Mouse (Mus musculus): Measurements from ENCODE around the gene Tmem104. TPM values are rescaled to one million over a fixed set of nuclear protein-coding genes. Genes with fewer than 3 reads are reported as not detected.

The Tmem104 gene
- polyA plus RNA-seq, 1 experiment = 24.1 TPM

DNA sequence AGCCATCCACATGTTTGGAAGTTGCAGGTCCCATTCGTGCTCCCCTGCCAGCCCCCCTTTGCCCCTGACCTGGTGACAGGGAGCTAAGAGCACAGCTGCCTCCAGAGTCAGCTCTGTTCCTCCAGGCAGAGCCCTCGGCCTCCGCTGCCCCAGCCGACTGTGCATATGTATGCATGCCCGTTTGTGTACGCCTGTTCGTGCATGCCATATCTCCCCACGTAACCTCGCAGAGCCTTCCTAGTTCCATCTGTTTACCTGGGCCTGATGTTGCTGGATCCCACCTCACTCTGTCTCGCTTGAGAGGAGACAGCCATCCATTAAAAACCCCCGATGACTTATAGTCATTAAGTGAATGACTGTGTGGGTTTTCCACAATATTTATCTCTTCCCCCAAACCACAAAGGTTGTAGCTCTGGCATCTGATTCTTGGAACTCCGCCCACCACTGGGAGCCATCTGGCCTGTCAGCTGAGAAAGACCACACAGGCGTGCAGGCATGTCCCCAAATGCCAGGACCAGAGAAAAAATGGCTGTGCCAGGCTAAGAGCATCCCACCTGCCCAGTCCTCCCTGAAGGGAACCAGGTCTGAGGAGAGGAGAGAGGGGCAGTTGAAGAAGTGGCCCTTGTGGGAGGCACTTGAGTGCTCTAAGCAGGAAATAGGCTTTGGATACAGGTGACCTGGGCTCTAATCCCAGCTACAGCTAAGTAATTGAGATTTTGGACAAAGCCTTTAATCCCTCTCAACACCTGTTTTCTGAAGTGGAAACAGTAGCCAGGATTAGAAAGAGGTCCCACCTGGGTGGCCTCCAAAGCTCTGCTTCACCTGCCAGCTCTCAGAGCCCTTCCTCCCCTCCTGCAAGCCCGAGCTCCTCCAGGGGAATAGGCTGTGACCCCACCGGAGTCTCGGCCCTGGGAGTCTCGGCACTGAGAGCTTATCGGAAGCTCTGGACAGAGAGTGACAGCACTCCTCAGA is 30.4 kb downstream of the Tmem104 start:
- TF ChIP-seq POLR2A (IDR thresholded peaks at IDR 0.05; ENCODE audit: control insufficient read depth, extremely low read depth, insufficient read depth, low read length, poor library complexity) = no peak
- no peak for TF ChIP-seq CTCF (IDR thresholded peaks at IDR 0.05; ENCODE audit: borderline replicate concordance, control insufficient read depth, extremely low read depth, insufficient read depth, low read length, poor library complexity)
- H3K4me1 ChIP-seq (replicated peaks; ENCODE audit: control insufficient read depth, insufficient read depth, low read length) = peaks cover 4% of the 10 kb centered on the region
- H3K36me3 ChIP-seq (ENCODE audit: control insufficient read depth, insufficient read depth, low read length) = no peaks in the 10 kb centered on the region
- H3K27ac ChIP-seq (ENCODE audit: control insufficient read depth, insufficient read depth, low read length) = no peak overlapping the region
- no peaks in the 10 kb centered on the region for H3K27me3 ChIP-seq (ENCODE audit: control insufficient read depth, insufficient read depth, low read length)
- 47% methylated on average over 18 of the region's 18 CpGs for WGBS
- H3K4me3 ChIP-seq (ENCODE audit: control insufficient read depth, insufficient read depth, low read length) = no peak overlapping the region
- no peak for DNase-seq

DNA sequence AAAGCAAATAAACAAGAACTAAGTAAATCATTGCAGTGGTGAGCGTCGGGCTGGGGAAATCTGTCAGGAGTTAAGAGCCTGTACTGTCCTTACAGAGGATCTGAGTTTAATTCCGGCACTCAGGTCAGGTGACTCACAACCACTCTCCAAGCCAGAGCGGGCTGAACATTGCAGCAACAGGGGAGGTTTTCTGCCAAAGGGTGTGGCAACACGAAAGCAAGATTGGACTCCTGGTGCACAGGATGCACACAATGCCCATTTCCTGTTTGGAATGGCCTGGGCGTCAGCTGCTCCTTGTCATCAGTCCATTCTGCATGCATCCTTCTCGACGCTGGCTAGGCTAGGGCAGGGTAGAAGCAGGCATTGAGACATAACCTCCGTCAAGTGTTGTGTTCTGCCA is 32.0 kb downstream of the Tmem104 start:
- Histone ChIP-seq H3K27ac (ENCODE audit: control insufficient read depth, insufficient read depth, low read length) (no peak overlapping the region), H3K4me1 (replicated peaks; ENCODE audit: control insufficient read depth, insufficient read depth, low read length) (peaks cover 20% of the 10 kb centered on the region), H3K36me3 (ENCODE audit: control insufficient read depth, insufficient read depth, low read length) (no peaks in the 10 kb centered on the region), H3K27me3 (ENCODE audit: control insufficient read depth, insufficient read depth, low read length) (no peaks in the 10 kb centered on the region), H3K4me3 (ENCODE audit: control insufficient read depth, insufficient read depth, low read length) (no peak overlapping the region)
- no peak for DNase-seq
- 92% methylated on average over 9 of the region's 9 CpGs for WGBS
- TF ChIP-seq POLR2A (IDR thresholded peaks at IDR 0.05; ENCODE audit: control insufficient read depth, extremely low read depth, insufficient read depth, low read length, poor library complexity) = no peak
- TF ChIP-seq CTCF (IDR thresholded peaks at IDR 0.05; ENCODE audit: borderline replicate concordance, control insufficient read depth, extremely low read depth, insufficient read depth, low read length, poor library complexity) = no peak

DNA sequence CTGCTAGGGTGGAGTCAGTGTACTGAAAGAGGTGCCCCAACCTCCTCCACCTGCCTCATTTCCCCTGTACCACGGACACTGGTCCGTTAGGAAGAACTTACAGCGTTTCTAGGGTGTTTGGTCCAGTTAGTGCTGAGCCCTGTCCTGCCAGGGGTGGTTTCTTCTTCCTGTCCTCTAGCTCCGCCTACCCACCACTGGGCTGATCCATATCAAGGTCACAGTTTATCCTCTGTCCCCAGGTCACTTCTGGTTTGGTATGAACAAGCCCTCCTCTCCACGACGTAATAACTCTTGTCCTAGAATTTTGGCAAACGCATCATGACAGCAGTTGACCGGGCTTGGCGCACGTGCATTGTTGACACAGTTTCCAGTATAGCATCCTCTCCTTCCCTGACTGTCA is 32.4 kb downstream of the Tmem104 start:
- WGBS = 90% methylated on average over 10 of the region's 10 CpGs
- TF ChIP-seq CTCF (IDR thresholded peaks at IDR 0.05; ENCODE audit: borderline replicate concordance, control insufficient read depth, extremely low read depth, insufficient read depth, low read length, poor library complexity) (no peak), POLR2A (IDR thresholded peaks at IDR 0.05; ENCODE audit: control insufficient read depth, extremely low read depth, insufficient read depth, low read length, poor library complexity) (no peak)
- Histone ChIP-seq H3K4me3 (ENCODE audit: control insufficient read depth, insufficient read depth, low read length) (no peak overlapping the region), H3K27me3 (ENCODE audit: control insufficient read depth, insufficient read depth, low read length) (no peaks in the 10 kb centered on the region), H3K27ac (ENCODE audit: control insufficient read depth, insufficient read depth, low read length) (no peak overlapping the region), H3K36me3 (ENCODE audit: control insufficient read depth, insufficient read depth, low read length) (no peaks in the 10 kb centered on the region), H3K4me1 (replicated peaks; ENCODE audit: control insufficient read depth, insufficient read depth, low read length) (peaks cover 24% of the 10 kb centered on the region)
- no peak for DNase-seq

DNA sequence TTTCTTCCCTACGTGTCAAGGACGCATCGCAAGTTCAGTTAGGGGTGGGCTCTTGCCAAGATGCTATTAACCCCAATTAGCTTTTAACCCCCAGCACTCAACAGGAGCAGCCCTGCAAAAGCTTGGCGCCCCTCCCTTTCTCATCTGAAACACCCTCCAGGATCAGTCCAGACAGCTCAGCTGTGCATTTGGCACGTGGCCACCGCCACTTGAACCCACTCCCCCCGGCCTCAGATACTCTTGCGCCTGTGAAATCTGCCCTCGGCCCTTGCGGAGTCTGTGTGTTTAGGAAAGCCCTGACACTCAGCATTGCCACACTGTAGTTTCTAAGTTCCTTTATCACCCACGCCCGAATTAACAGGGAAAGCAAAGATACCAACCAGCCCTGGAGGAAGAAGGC is 34.8 kb downstream of the Tmem104 start:
- DNase-seq = no peak
- Histone ChIP-seq H3K27me3 (ENCODE audit: control insufficient read depth, insufficient read depth, low read length) (no peaks in the 10 kb centered on the region), H3K36me3 (ENCODE audit: control insufficient read depth, insufficient read depth, low read length) (no peaks in the 10 kb centered on the region), H3K4me3 (ENCODE audit: control insufficient read depth, insufficient read depth, low read length) (no peak overlapping the region), H3K27ac (ENCODE audit: control insufficient read depth, insufficient read depth, low read length) (no peak overlapping the region), H3K4me1 (replicated peaks; ENCODE audit: control insufficient read depth, insufficient read depth, low read length) (peaks cover 48% of the 10 kb centered on the region)
- 92% methylated on average over 12 of the region's 12 CpGs for WGBS
- TF ChIP-seq POLR2A (IDR thresholded peaks at IDR 0.05; ENCODE audit: control insufficient read depth, extremely low read depth, insufficient read depth, low read length, poor library complexity) = no peak
- no peak for TF ChIP-seq CTCF (IDR thresholded peaks at IDR 0.05; ENCODE audit: borderline replicate concordance, control insufficient read depth, extremely low read depth, insufficient read depth, low read length, poor library complexity)

DNA sequence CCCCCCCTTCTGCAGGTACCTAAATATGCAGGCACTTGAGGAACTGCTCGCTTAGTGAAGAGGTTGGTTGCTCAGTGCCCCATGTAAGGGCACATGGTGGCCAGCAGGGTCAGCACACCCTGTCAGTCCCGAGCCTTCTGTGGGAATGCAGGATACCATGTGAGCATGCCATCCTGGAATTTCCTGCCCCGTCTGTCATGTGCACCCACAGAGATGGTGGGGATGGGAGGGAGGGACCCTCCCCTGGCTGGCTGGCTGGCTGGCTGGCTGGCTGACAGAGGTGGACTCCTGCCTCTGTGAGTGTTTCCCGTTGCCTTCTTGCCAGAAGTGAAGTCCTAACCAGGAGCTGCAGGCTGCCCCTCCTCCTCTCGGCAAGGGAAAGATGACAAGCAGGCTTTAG is 35.3 kb downstream of the Tmem104 start:
- Histone ChIP-seq H3K4me1 (replicated peaks; ENCODE audit: control insufficient read depth, insufficient read depth, low read length) (peaks cover 52% of the 10 kb centered on the region), H3K36me3 (ENCODE audit: control insufficient read depth, insufficient read depth, low read length) (no peaks in the 10 kb centered on the region), H3K27ac (ENCODE audit: control insufficient read depth, insufficient read depth, low read length) (no peak overlapping the region), H3K27me3 (ENCODE audit: control insufficient read depth, insufficient read depth, low read length) (no peaks in the 10 kb centered on the region), H3K4me3 (ENCODE audit: control insufficient read depth, insufficient read depth, low read length) (no peak overlapping the region)
- no peak for DNase-seq
- WGBS = 50% methylated on average over 5 of the region's 5 CpGs
- TF ChIP-seq CTCF (IDR thresholded peaks at IDR 0.05; ENCODE audit: borderline replicate concordance, control insufficient read depth, extremely low read depth, insufficient read depth, low read length, poor library complexity) (no peak), POLR2A (IDR thresholded peaks at IDR 0.05; ENCODE audit: control insufficient read depth, extremely low read depth, insufficient read depth, low read length, poor library complexity) (no peak)

DNA sequence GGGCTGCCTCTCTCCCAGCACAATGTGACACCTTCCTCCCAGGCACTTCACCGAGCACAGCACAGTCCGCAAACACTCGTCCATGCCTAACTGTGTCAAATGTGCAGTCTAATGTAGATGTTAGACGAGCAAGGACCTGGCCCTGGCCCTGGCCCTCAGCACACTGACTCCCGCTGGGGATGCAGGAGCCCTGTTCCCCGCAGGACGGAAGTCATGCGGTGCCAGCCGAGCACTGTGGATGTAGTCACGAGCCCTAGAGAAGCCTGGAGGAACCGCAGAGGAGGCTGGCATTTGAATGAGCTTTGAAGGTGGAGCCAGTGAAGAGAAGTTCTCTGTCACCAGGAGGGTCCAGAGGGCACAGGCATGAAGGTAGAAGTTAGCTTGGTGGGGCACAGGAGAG is 36.2 kb downstream of the Tmem104 start:
- H3K36me3 ChIP-seq (ENCODE audit: control insufficient read depth, insufficient read depth, low read length) = no peaks in the 10 kb centered on the region
- no peak overlapping the region for H3K27ac ChIP-seq (ENCODE audit: control insufficient read depth, insufficient read depth, low read length)
- TF ChIP-seq CTCF (IDR thresholded peaks at IDR 0.05; ENCODE audit: borderline replicate concordance, control insufficient read depth, extremely low read depth, insufficient read depth, low read length, poor library complexity) (peak; percentile 16; the same call in 1 of the 2 replicates), POLR2A (IDR thresholded peaks at IDR 0.05; ENCODE audit: control insufficient read depth, extremely low read depth, insufficient read depth, low read length, poor library complexity) (no peak)
- no peak overlapping the region for H3K4me3 ChIP-seq (ENCODE audit: control insufficient read depth, insufficient read depth, low read length)
- H3K27me3 ChIP-seq (ENCODE audit: control insufficient read depth, insufficient read depth, low read length) = no peaks in the 10 kb centered on the region
- WGBS = 10% methylated on average over 11 of the region's 11 CpGs
- no peak for DNase-seq
- peaks cover 61% of the 10 kb centered on the region for H3K4me1 ChIP-seq (replicated peaks; ENCODE audit: control insufficient read depth, insufficient read depth, low read length)

All from thymus, adult 2 months (tissue).